Mouse (Mus musculus) G1E (cell line): Measurements from ENCODE around the gene Lsm2.

Source experiments
- CTCF ChIP-seq: IDR thresholded peaks from 2 replicates; pipeline ENCODE4 v1.5.1; 2012; ENCODE audit warnings: low read depth, low read length, inconsistent platforms, mixed read lengths
- GATA1 ChIP-seq: IDR thresholded peaks from 2 replicates; pipeline ENCODE4 v1.6.1; 2012; ENCODE audit warnings: borderline replicate concordance, low read length, inconsistent platforms, mixed read lengths

- no peak for TF ChIP-seq CTCF
- no peak for TF ChIP-seq GATA1
Observed at GRCm38 (mm10) chr17:34937960-34938505, 43.6 kb upstream of the Lsm2 start.
